Mouse (Mus musculus) frontal cortex, postnatal 14 days (tissue): ENCODE data around the gene Slc36a1.

Experiments used
- DNase-seq, 2 experiments: peaks; one replicate each; pipeline ENCODE4 v3.0.0; 2022; ENCODE audit warnings: low spot score in 2 of 2

Slc36a1 gene

GRCm38 (mm10) chr11:55209032-55209431 is 4.9 kb downstream of the Slc36a1 start:
- no peak for DNase-seq

GRCm38 (mm10) chr11:55209626-55210353 is 5.6 kb downstream of the Slc36a1 start:
- DNase-seq: no peak

- DNase-seq: no peak
Measured at GRCm38 (mm10) chr11:55213518-55213917, 9.4 kb downstream of the Slc36a1 start.

- no peak for DNase-seq
Measured at GRCm38 (mm10) chr11:55214161-55214560, 10.0 kb downstream of the Slc36a1 start.

GRCm38 (mm10) chr11:55214978-55215377 is 10.8 kb downstream of the Slc36a1 start:
- DNase-seq: no peak

- no peak for DNase-seq
Measured at GRCm38 (mm10) chr11:55216061-55216460, 11.9 kb downstream of the Slc36a1 start.

GRCm38 (mm10) chr11:55216830-55217229 is 12.7 kb downstream of the Slc36a1 start:
- peak in 1 of 2 experiments; percentile 40 for DNase-seq

- no peak for DNase-seq
Measured at GRCm38 (mm10) chr11:55217418-55217817, 13.3 kb downstream of the Slc36a1 start.

- no peak for DNase-seq
Measured at GRCm38 (mm10) chr11:55217880-55218279, 13.7 kb downstream of the Slc36a1 start.

GRCm38 (mm10) chr11:55218473-55218872 is 14.3 kb downstream of the Slc36a1 start:
- no peak for DNase-seq

- DNase-seq: no peak
Measured at GRCm38 (mm10) chr11:55221306-55221705, 17.2 kb downstream of the Slc36a1 start.

- DNase-seq: no peak
Measured at GRCm38 (mm10) chr11:55231034-55231433, 26.9 kb downstream of the Slc36a1 start.

GRCm38 (mm10) chr11:55234288-55234687 is 30.1 kb downstream of the Slc36a1 start:
- DNase-seq: no peak

GRCm38 (mm10) chr11:55234791-55235190 is 30.6 kb downstream of the Slc36a1 start:
- DNase-seq: no peak

GRCm38 (mm10) chr11:55236815-55237214 is 32.7 kb downstream of the Slc36a1 start:
- DNase-seq: no peak

- no peak for DNase-seq
Measured at GRCm38 (mm10) chr11:55239496-55239895, 35.3 kb downstream of the Slc36a1 start.

GRCm38 (mm10) chr11:55240556-55240955 is 36.4 kb downstream of the Slc36a1 start:
- DNase-seq: peak; percentile 70 to 80

- DNase-seq: no peak
Measured at GRCm38 (mm10) chr11:55250527-55250926, 46.4 kb downstream of the Slc36a1 start.

- no peak for DNase-seq
Measured at GRCm38 (mm10) chr11:55253391-55253790, 49.2 kb downstream of the Slc36a1 start.

GRCm38 (mm10) chr11:55261105-55261504 is 57.0 kb downstream of the Slc36a1 start:
- no peak for DNase-seq

- no peak for DNase-seq
Measured at GRCm38 (mm10) chr11:55262000-55262399, 57.9 kb downstream of the Slc36a1 start.

- no peak for DNase-seq
Measured at GRCm38 (mm10) chr11:55264318-55264717, 60.2 kb downstream of the Slc36a1 start.

GRCm38 (mm10) chr11:55265647-55266046 is 61.5 kb downstream of the Slc36a1 start:
- DNase-seq: no peak

GRCm38 (mm10) chr11:55268580-55268979 is 64.4 kb downstream of the Slc36a1 start:
- DNase-seq: no peak
